Mouse (Mus musculus): Measurements from ENCODE around the gene Cd300lb. TPM values are rescaled to one million over a fixed set of nuclear protein-coding genes. Genes with fewer than 3 reads are reported as not detected.

Cd300lb gene
- total and polyA plus RNA-seq, 3 experiments: 0.61 to 0.75 (median 0.70) TPM

GRCm38 (mm10) chr11:114875301-114875801 lies 58.8 kb downstream of the Cd300lb start:
- no peaks in the 10 kb centered on the region for H3K36me3 ChIP-seq (ENCODE audit: control insufficient read depth, insufficient read depth, low read length)
- H3K27ac ChIP-seq: no peak overlapping the region; the same call in 1 of the 2 replicates
- H3K79me2 ChIP-seq (replicated peaks; ENCODE audit: control insufficient read depth, insufficient read depth, low read length): no peaks in the 10 kb centered on the region
- no peaks in the 10 kb centered on the region for H3K27me3 ChIP-seq (ENCODE audit: control insufficient read depth, insufficient read depth, low read length)
- no peak for TF ChIP-seq EP300 (IDR thresholded peaks at IDR 0.05; ENCODE audit: insufficient read depth, low read depth, low read length)
- TF ChIP-seq CTCF (IDR thresholded peaks at IDR 0.05): no peak
- TF ChIP-seq POLR2A (IDR thresholded peaks at IDR 0.05; ENCODE audit: insufficient read depth, low read depth, low read length): no peak
- intact Hi-C loops (cut with DNase I): no loop called here
- peaks cover 3% of the 10 kb centered on the region for H3K4me1 ChIP-seq (ENCODE audit: control insufficient read depth, insufficient read depth, low read length)
- H3K4me3 ChIP-seq: no peak overlapping the region
- WGBS: 57% methylated on average over 9 of the region's 9 CpGs
- DNase-seq: no peak
- H3K9ac ChIP-seq (ENCODE audit: low read depth, low read length): no peak overlapping the region

GRCm38 (mm10) chr11:114874226-114875145 lies 59.7 kb downstream of the Cd300lb start:
- intact Hi-C loops (cut with DNase I): no loop called here
- Histone ChIP-seq H3K27ac (no peak overlapping the region; the same call in 1 of the 2 replicates), H3K4me1 (ENCODE audit: control insufficient read depth, insufficient read depth, low read length) (peaks cover 3% of the 10 kb centered on the region), H3K79me2 (replicated peaks; ENCODE audit: control insufficient read depth, insufficient read depth, low read length) (no peaks in the 10 kb centered on the region), H3K36me3 (ENCODE audit: control insufficient read depth, insufficient read depth, low read length) (no peaks in the 10 kb centered on the region), H3K4me3 (no peak overlapping the region), H3K9ac (ENCODE audit: low read depth, low read length) (no peak overlapping the region), H3K27me3 (ENCODE audit: control insufficient read depth, insufficient read depth, low read length) (no peaks in the 10 kb centered on the region)
- TF ChIP-seq CTCF (IDR thresholded peaks at IDR 0.05) (no peak), POLR2A (IDR thresholded peaks at IDR 0.05; ENCODE audit: insufficient read depth, low read depth, low read length) (no peak), EP300 (IDR thresholded peaks at IDR 0.05; ENCODE audit: insufficient read depth, low read depth, low read length) (no peak)
- 84% methylated on average over 9 of the region's 9 CpGs for WGBS
- no peak for DNase-seq

GRCm38 (mm10) chr11:114873022-114873817 lies 61.0 kb downstream of the Cd300lb start:
- H3K4me1 ChIP-seq (ENCODE audit: control insufficient read depth, insufficient read depth, low read length): peaks cover 4% of the 10 kb centered on the region
- no peak overlapping the region for H3K4me3 ChIP-seq
- H3K27ac ChIP-seq: peak overlapping the region; percentile 17; the same call in 1 of the 2 replicates
- H3K36me3 ChIP-seq (ENCODE audit: control insufficient read depth, insufficient read depth, low read length): no peaks in the 10 kb centered on the region
- H3K79me2 ChIP-seq (replicated peaks; ENCODE audit: control insufficient read depth, insufficient read depth, low read length): no peaks in the 10 kb centered on the region
- no peak for DNase-seq
- intact Hi-C loops (cut with DNase I): no loop called here
- no peaks in the 10 kb centered on the region for H3K27me3 ChIP-seq (ENCODE audit: control insufficient read depth, insufficient read depth, low read length)
- H3K9ac ChIP-seq (ENCODE audit: low read depth, low read length): no peak overlapping the region
- 36% methylated on average over 6 of the region's 6 CpGs for WGBS
- TF ChIP-seq EP300 (IDR thresholded peaks at IDR 0.05; ENCODE audit: insufficient read depth, low read depth, low read length) (no peak), POLR2A (IDR thresholded peaks at IDR 0.05; ENCODE audit: insufficient read depth, low read depth, low read length) (no peak), CTCF (IDR thresholded peaks at IDR 0.05) (no peak)

Other genes starting within 250 kb of the Cd300lb start
- gene Dnaic2, start 207.0 kb downstream of the Cd300lb start, total RNA-seq (2021): under 1 TPM; 0.16 to 0.18 TPM
- 0.44 and 1.5 TPM in 2 replicates for gene Dnaic2, start 207.0 kb downstream of the Cd300lb start, polyA plus RNA-seq (2012; rRNA removed)
- under 1 TPM; 0.18 to 0.21 TPM for gene Kif19a, start 169.0 kb downstream of the Cd300lb start, total RNA-seq (2021)
- gene Kif19a, start 169.0 kb downstream of the Cd300lb start, polyA plus RNA-seq (2012; rRNA removed): 0.32 and 1.2 TPM in 2 replicates
- gene Btbd17, start 138.4 kb downstream of the Cd300lb start, total RNA-seq (2021): not detected
- 0.06 TPM in 1 of 2 replicates, not detected in the other for gene Btbd17, start 138.4 kb downstream of the Cd300lb start, polyA plus RNA-seq (2012; rRNA removed)
- not detected for gene Gpr142, start 135.5 kb downstream of the Cd300lb start, total RNA-seq (2021)
- not detected in 2 replicates for gene Gpr142, start 135.5 kb downstream of the Cd300lb start, polyA plus RNA-seq (2012; rRNA removed)
- gene Gprc5c, start 83.2 kb downstream of the Cd300lb start, total RNA-seq (2021): 1 to 10 TPM; 6.3 to 7.9 TPM
- gene Gprc5c, start 83.2 kb downstream of the Cd300lb start, polyA plus RNA-seq (2012; rRNA removed): 11.6 and 11.9 TPM in 2 replicates
- gene Cd300a, start 44.3 kb downstream of the Cd300lb start, total RNA-seq (2021): under 1 TPM; 0.77 to 0.89 TPM
- gene Cd300a, start 44.3 kb downstream of the Cd300lb start, polyA plus RNA-seq (2012; rRNA removed): 1.1 TPM in 2 replicates
- gene Cd300c, start 34.8 kb upstream of the Cd300lb start, total RNA-seq (2021): not detected
- gene Cd300c, start 34.8 kb upstream of the Cd300lb start, polyA plus RNA-seq (2012; rRNA removed): not detected in 2 replicates
- 1 to 10 TPM; 1.7 to 1.8 TPM for gene Cd300ld, start 55.5 kb upstream of the Cd300lb start, total RNA-seq (2021)
- gene Cd300ld, start 55.5 kb upstream of the Cd300lb start, polyA plus RNA-seq (2012; rRNA removed): 3.0 and 5.1 TPM in 2 replicates
- gene Cd300c2, start 67.5 kb upstream of the Cd300lb start, total RNA-seq (2021): 1 to 10 TPM; 1.5 to 2.1 TPM
- 2.0 and 2.2 TPM in 2 replicates for gene Cd300c2, start 67.5 kb upstream of the Cd300lb start, polyA plus RNA-seq (2012; rRNA removed)
- gene Cd300ld2, start 81.8 kb upstream of the Cd300lb start, total RNA-seq (2021): not detected
- 0.37 TPM in 1 of 2 replicates, not detected in the other for gene Cd300ld2, start 81.8 kb upstream of the Cd300lb start, polyA plus RNA-seq (2012; rRNA removed)
- 1 to 10 TPM in 1 of 2 experiments, under 1 TPM in 1; 0.52 to 1.1 TPM for gene Cd300ld4, start 92.6 kb upstream of the Cd300lb start, total RNA-seq (2021)
- 0.47 and 3.9 TPM in 2 replicates for gene Cd300ld4, start 92.6 kb upstream of the Cd300lb start, polyA plus RNA-seq (2012; rRNA removed)
- gene Cd300ld5, start 103.4 kb upstream of the Cd300lb start, total RNA-seq (2021): 1 to 10 TPM; 2.7 to 9.1 TPM
- 3.0 TPM in 1 of 2 replicates, not detected in the other for gene Cd300ld5, start 103.4 kb upstream of the Cd300lb start, polyA plus RNA-seq (2012; rRNA removed)
- 1 to 10 TPM; 5.8 to 8.6 TPM for gene Cd300ld3, start 114.0 kb upstream of the Cd300lb start, total RNA-seq (2021)
- gene Cd300ld3, start 114.0 kb upstream of the Cd300lb start, polyA plus RNA-seq (2012; rRNA removed): 11.4 and 22.1 TPM in 2 replicates
- under 1 TPM; 0.45 to 0.50 TPM for gene Cd300e, start 127.8 kb upstream of the Cd300lb start, total RNA-seq (2021)
- gene Cd300e, start 127.8 kb upstream of the Cd300lb start, polyA plus RNA-seq (2012; rRNA removed): 0.18 and 0.47 TPM in 2 replicates
- under 1 TPM; 0.31 to 0.32 TPM for gene Rab37, start 157.0 kb upstream of the Cd300lb start, total RNA-seq (2021)
- 1.1 and 1.3 TPM in 2 replicates for gene Rab37, start 157.0 kb upstream of the Cd300lb start, polyA plus RNA-seq (2012; rRNA removed)
- under 1 TPM; 0.11 to 0.60 TPM for gene Cd300lf, start 199.6 kb upstream of the Cd300lb start, total RNA-seq (2021)
- gene Cd300lf, start 199.6 kb upstream of the Cd300lb start, polyA plus RNA-seq (2012; rRNA removed): 0.38 and 1.00 TPM in 2 replicates
- gene Slc9a3r1, start 229.0 kb upstream of the Cd300lb start, total RNA-seq (2021): 10 to 100 TPM in 1 of 2 experiments, 1 to 10 TPM in 1; 8.1 to 10.1 TPM
- gene Slc9a3r1, start 229.0 kb upstream of the Cd300lb start, polyA plus RNA-seq (2012; rRNA removed): 8.9 and 9.7 TPM in 2 replicates

Data from heart, adult 2 months (tissue).